Mouse (Mus musculus): Measurements from ENCODE around the gene Snx9.

GRCm38 (mm10) chr17:5943053-5943452 lies 101.9 kb downstream of the Snx9 start:
- no peak for TF ChIP-seq CTCF (IDR thresholded peaks at IDR 0.05; ENCODE audit: borderline replicate concordance, insufficient read depth, low read depth, low read length)
- TF ChIP-seq POLR2A (IDR thresholded peaks at IDR 0.05; ENCODE audit: borderline replicate concordance, insufficient read depth, low read length): no peak
